Mouse (Mus musculus): ENCODE data around the gene Mccc2. TPM values are rescaled to one million over a fixed set of nuclear protein-coding genes. Genes with fewer than 3 reads are reported as not detected.

Mccc2 gene
- polyA plus RNA-seq, 2 experiments = 6.9 to 14.7 TPM

GRCm38 (mm10) chr13:99989592-99989991, 25.8 kb downstream of the Mccc2 start:
- Histone ChIP-seq H3K4me2 (ENCODE audit: low read depth) (no peak overlapping the region), H3K9me3 (ENCODE audit: control insufficient read depth, low read length) (no peaks in the 10 kb centered on the region), H3K36me3 (replicated peaks; ENCODE audit: control insufficient read depth, insufficient read depth, low read depth) (no peaks in the 10 kb centered on the region), H3K27ac (no peak overlapping the region), H3K4me1 (replicated peaks; ENCODE audit: control insufficient read depth in 2 of 2, insufficient read depth in 2 of 2, low read length in 1 of 2) (no peaks in the 10 kb centered on the region), H3K27me3 (ENCODE audit: control insufficient read depth, insufficient read depth, low read length) (no peaks in the 10 kb centered on the region), H3K9ac (replicated peaks) (no peak overlapping the region), H3K4me3 (ENCODE audit: insufficient read depth in 1 of 2, low read depth in 2 of 2, low read length in 2 of 2) (no peak overlapping the region)
- no peak for TF ChIP-seq EP300 (IDR thresholded peaks at IDR 0.05; ENCODE audit: low read depth)
- no peak for TF ChIP-seq CTCF (IDR thresholded peaks at IDR 0.05; ENCODE audit: low read depth)
- ATAC-seq (ENCODE audit: insufficient read depth) (no peak), DNase-seq (ENCODE audit: low read depth in 3 of 3, low spot score in 3 of 3) (no peak)
- 76% methylated on average over 4 of the region's 4 CpGs for WGBS (ENCODE audit: insufficient replicate concordance)

- Histone ChIP-seq H3K9me3 (ENCODE audit: control insufficient read depth, low read length) (no peaks in the 10 kb centered on the region), H3K9ac (replicated peaks) (no peak overlapping the region), H3K4me3 (ENCODE audit: insufficient read depth in 1 of 2, low read depth in 2 of 2, low read length in 2 of 2) (no peak overlapping the region), H3K36me3 (replicated peaks; ENCODE audit: control insufficient read depth, insufficient read depth, low read depth) (no peaks in the 10 kb centered on the region), H3K27me3 (ENCODE audit: control insufficient read depth, insufficient read depth, low read length) (no peaks in the 10 kb centered on the region), H3K4me2 (ENCODE audit: low read depth) (no peak overlapping the region), H3K27ac (no peak overlapping the region), H3K4me1 (replicated peaks; ENCODE audit: control insufficient read depth in 2 of 2, insufficient read depth in 2 of 2, low read length in 1 of 2) (no peaks in the 10 kb centered on the region)
- ATAC-seq (ENCODE audit: insufficient read depth) = no peak
- DNase-seq (ENCODE audit: low read depth in 3 of 3, low spot score in 3 of 3) = no peak
- TF ChIP-seq CTCF (IDR thresholded peaks at IDR 0.05; ENCODE audit: low read depth) = no peak
- no peak for TF ChIP-seq EP300 (IDR thresholded peaks at IDR 0.05; ENCODE audit: low read depth)
- 89% methylated on average over 1 of the region's 1 CpGs for WGBS (ENCODE audit: insufficient replicate concordance)
Observed at GRCm38 (mm10) chr13:99983320-99983719, 32.1 kb downstream of the Mccc2 start.

GRCm38 (mm10) chr13:99979406-99979805, 36.0 kb downstream of the Mccc2 start:
- H3K4me1 ChIP-seq (replicated peaks; ENCODE audit: control insufficient read depth in 2 of 2, insufficient read depth in 2 of 2, low read length in 1 of 2) = no peaks in the 10 kb centered on the region
- no peaks in the 10 kb centered on the region; the same call in 1 of the 2 replicates for H3K36me3 ChIP-seq (replicated peaks; ENCODE audit: control insufficient read depth, insufficient read depth, low read depth)
- H3K4me2 ChIP-seq (ENCODE audit: low read depth) = no peak overlapping the region
- ATAC-seq (ENCODE audit: insufficient read depth) (no peak), DNase-seq (ENCODE audit: low read depth in 3 of 3, low spot score in 3 of 3) (no peak)
- no peaks in the 10 kb centered on the region for H3K27me3 ChIP-seq (ENCODE audit: control insufficient read depth, insufficient read depth, low read length)
- H3K4me3 ChIP-seq (ENCODE audit: insufficient read depth in 1 of 2, low read depth in 2 of 2, low read length in 2 of 2) = no peak overlapping the region
- no peak overlapping the region for H3K27ac ChIP-seq
- WGBS (ENCODE audit: insufficient replicate concordance) = 49% methylated on average over 2 of the region's 2 CpGs
- no peak overlapping the region for H3K9ac ChIP-seq (replicated peaks)
- TF ChIP-seq EP300 (IDR thresholded peaks at IDR 0.05; ENCODE audit: low read depth) (no peak), CTCF (IDR thresholded peaks at IDR 0.05; ENCODE audit: low read depth) (no peak)
- H3K9me3 ChIP-seq (ENCODE audit: control insufficient read depth, low read length) = no peaks in the 10 kb centered on the region

GRCm38 (mm10) chr13:99970089-99970488, 45.4 kb downstream of the Mccc2 start:
- Histone ChIP-seq H3K27me3 (ENCODE audit: control insufficient read depth, insufficient read depth, low read length) (no peaks in the 10 kb centered on the region), H3K4me3 (ENCODE audit: insufficient read depth in 1 of 2, low read depth in 2 of 2, low read length in 2 of 2) (no peak overlapping the region), H3K4me1 (replicated peaks; ENCODE audit: control insufficient read depth in 2 of 2, insufficient read depth in 2 of 2, low read length in 1 of 2) (no peaks in the 10 kb centered on the region), H3K27ac (no peak overlapping the region), H3K9ac (replicated peaks) (no peak overlapping the region), H3K4me2 (ENCODE audit: low read depth) (no peak overlapping the region), H3K36me3 (replicated peaks; ENCODE audit: control insufficient read depth, insufficient read depth, low read depth) (no peaks in the 10 kb centered on the region), H3K9me3 (ENCODE audit: control insufficient read depth, low read length) (no peaks in the 10 kb centered on the region)
- DNase-seq (ENCODE audit: low read depth in 3 of 3, low spot score in 3 of 3) = no peak
- no peak for ATAC-seq (ENCODE audit: insufficient read depth)
- 88% methylated on average over 5 of the region's 5 CpGs for WGBS (ENCODE audit: insufficient replicate concordance)
- no peak for TF ChIP-seq CTCF (IDR thresholded peaks at IDR 0.05; ENCODE audit: low read depth)
- TF ChIP-seq EP300 (IDR thresholded peaks at IDR 0.05; ENCODE audit: low read depth) = no peak

GRCm38 (mm10) chr13:99967013-99967678, 48.3 kb downstream of the Mccc2 start:
- ATAC-seq (ENCODE audit: insufficient read depth) (no peak), DNase-seq (ENCODE audit: low read depth in 3 of 3, low spot score in 3 of 3) (no peak)
- H3K27me3 ChIP-seq (ENCODE audit: control insufficient read depth, insufficient read depth, low read length) = no peaks in the 10 kb centered on the region
- WGBS (ENCODE audit: insufficient replicate concordance) = 72% methylated on average over 11 of the region's 11 CpGs
- no peaks in the 10 kb centered on the region for H3K4me1 ChIP-seq (replicated peaks; ENCODE audit: control insufficient read depth in 2 of 2, insufficient read depth in 2 of 2, low read length in 1 of 2)
- TF ChIP-seq CTCF (IDR thresholded peaks at IDR 0.05; ENCODE audit: low read depth) (no peak), EP300 (IDR thresholded peaks at IDR 0.05; ENCODE audit: low read depth) (no peak)
- no peak overlapping the region for H3K27ac ChIP-seq
- H3K9me3 ChIP-seq (ENCODE audit: control insufficient read depth, low read length) = no peaks in the 10 kb centered on the region
- no peaks in the 10 kb centered on the region for H3K36me3 ChIP-seq (replicated peaks; ENCODE audit: control insufficient read depth, insufficient read depth, low read depth)
- no peak overlapping the region for H3K4me2 ChIP-seq (ENCODE audit: low read depth)
- no peak overlapping the region for H3K4me3 ChIP-seq (ENCODE audit: insufficient read depth in 1 of 2, low read depth in 2 of 2, low read length in 2 of 2)
- H3K9ac ChIP-seq (replicated peaks) = no peak overlapping the region

Data from liver, embryonic 14.5 days (tissue).